Mouse (Mus musculus): ENCODE measurements around the gene Lrrfip2.

Lrrfip2 gene

GRCm38 (mm10) chr9:111228446-111228845, 111.1 kb downstream of the Lrrfip2 start:
- no peak for DNase-seq

DNA sequence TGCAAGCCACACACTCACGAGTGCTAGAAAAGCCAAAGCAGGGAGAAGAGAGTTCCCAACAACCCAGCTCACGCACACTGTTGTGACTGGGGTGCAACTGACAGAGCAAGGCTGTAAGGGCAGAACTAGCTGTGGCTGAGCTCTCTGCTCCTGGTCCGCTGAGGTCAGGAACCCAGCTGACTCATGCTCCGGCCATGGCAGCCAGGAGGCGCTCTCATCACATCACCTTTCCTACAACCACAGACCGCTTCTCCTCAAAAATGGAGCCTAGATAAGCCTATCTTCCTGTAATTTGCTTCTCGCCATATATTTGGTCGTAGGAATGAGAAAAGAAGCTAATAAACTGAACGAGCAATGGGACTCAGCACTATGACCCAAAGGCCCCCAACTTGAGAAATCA, 117.3 kb downstream of the Lrrfip2 start:
- DNase-seq: no peak

DNA sequence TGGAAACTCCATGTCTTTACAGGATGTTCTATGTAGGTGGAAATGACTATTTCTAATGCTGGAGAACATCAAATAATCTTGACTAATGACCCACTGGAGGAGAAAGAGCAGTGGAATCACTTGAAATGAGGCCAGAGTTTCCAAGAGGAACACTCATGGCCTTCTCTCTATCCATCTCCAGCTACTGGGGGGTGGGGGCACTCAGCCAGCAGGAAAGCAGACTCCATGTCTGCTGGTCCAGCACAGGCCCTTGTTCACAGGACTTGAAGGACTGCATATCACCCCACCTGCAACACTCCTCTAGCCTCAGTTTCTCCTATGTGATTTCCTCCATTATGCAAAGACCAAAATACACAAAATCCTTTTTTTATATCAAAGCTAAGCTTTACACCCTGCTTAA, 120.3 kb downstream of the Lrrfip2 start:
- no peak for DNase-seq

DNA sequence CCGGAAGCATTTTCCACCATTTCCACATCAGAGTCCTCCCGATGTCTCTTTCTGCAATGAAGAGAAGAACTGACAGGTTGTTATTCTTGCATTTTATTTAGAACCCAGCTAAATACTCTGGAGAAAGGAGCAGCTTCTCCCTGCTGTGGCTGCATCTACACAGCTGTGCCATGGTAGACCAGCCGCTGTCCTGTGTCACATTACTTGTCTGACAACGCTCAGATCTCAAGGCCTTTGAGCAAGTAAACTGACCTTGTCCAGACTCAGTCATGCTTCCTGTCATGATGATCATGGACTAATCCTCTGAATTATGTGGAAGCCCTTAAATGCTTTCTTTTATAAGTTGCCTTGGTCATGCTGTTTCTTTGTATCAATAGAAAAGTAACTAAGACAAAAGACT, 122.4 kb downstream of the Lrrfip2 start:
- DNase-seq: no peak

DNA sequence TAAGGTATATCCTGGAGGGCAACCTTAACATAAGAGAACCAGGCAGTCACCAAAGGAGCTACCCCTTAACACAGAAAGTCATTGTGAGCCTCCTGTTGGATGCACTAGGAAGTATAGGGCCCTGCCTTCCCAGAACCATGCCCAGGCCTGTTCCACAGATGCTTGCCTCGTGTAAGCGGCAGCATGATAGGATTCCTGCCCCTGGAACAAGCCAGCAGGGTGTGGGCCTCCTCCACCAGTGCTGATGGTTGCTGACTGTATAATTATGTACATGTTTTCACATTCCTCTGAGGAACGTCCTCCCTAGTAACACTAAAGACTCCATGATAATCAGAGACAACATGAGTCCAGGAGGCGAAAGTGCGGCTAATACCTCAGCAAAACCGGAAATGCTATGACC, 126.0 kb downstream of the Lrrfip2 start:
- no peak for DNase-seq

DNA sequence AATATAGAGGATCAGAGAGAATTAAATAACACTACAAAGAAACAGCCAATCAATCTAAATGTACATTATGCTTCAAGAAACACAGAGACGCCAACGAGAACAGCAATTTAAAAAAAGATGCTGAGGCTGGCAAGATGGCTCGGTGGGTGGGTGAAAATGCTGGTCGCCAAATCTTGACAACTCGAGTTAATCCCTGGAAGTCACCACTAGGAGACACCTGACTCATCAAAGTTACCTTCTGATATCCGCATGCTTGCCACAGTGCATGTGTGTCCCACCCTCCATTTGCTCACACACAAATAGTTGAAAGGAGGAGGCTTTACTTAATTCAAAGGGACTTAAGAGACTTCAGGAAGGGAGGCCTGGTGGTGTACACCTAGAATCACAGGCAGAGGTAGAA, 128.2 kb downstream of the Lrrfip2 start:
- DNase-seq: no peak

- DNase-seq: peak; percentile 31
Measured at GRCm38 (mm10) chr9:111247682-111248246, 130.4 kb downstream of the Lrrfip2 start.

DNA sequence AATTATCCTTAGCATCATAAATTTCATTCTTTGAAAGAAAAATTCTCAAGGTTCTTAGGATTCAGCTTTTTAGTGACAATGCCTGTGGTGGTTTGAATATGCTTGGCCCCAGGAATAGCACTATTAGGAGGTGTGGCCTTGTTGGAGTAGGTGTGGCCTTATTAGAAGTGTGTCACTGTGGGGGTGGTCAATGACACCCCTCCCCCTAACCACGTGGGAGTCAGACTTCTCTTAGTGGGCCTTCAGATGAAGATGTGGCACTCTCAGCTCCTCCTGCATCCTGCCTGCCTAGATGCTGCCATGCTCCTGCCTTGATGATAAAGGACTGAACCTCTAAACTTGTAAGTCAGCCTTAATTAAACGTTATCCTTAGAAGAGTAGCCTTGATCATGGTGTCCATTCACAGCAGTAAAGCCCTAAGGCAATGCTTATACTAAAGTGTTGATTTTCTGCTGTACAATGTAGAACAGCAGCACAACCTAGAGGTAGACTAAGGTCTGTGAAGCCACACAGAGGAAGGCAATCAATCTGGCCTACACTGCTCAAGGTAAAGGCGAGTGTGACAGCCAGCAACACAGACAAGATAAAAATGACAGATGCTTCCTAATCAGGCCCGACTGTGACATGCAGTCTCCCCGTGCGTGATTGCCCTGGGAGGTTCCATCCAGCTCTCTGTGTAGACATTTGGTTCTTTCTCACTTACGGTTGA, 134.9 kb downstream of the Lrrfip2 start:
- DNase-seq: no peak

DNA sequence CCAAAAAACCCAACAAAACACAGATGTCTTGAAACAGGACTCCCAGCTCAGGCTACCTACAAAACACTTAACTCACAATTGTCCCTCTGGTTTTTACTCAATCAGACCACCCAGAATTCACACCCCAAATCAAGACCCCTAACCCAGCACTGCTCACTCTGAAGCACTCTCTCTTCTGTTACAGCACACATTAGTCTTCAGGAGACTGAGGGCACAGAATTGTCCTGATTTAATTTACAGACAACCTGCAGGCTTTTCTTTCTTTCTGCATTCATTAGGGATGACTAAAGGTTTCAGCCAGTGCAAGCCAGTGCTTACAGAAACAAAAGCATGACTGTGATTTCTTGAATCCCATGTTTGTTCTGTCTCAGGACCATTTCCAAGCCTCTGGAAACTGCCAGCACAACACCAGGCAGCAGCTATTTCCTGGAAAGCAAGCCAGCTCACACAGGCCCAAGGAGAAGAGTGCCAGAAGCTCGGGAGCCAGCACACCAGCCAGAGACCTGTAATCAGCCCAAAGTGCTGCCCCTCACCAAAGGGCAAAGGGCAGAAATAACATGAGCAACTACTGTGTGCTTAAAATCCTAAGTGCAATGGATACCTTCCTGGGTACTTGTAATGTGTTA, 143.1 kb downstream of the Lrrfip2 start:
- DNase-seq: no peak

DNA sequence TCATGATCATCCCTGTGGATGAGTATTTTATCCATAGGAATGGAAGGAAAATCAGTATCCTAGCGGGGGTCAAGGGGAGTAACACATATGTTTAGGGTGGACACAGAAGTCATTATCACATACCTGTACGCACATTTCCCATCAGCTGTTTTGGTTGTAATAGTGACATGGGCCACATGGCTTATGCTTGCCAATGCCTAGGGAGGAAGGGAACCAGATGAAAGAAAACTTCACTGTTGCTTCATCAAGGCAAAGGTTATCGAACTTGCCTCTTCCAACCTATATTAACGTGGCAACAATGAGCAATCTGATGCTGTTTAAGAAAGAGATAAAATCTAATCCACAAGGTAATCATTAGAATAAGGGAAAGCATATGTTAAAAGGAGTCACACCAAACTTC, 144.0 kb downstream of the Lrrfip2 start:
- no peak for DNase-seq

GRCm38 (mm10) chr9:111267998-111268397, 150.6 kb downstream of the Lrrfip2 start:
- DNase-seq: no peak

GRCm38 (mm10) chr9:111270606-111271005, 153.2 kb downstream of the Lrrfip2 start:
- no peak for DNase-seq

GRCm38 (mm10) chr9:111271056-111271433, 153.7 kb downstream of the Lrrfip2 start:
- no peak for DNase-seq

- peak; percentile 99 for DNase-seq
Measured at GRCm38 (mm10) chr9:111271434-111272160, 154.2 kb downstream of the Lrrfip2 start, which contains the start of the genes Mlh1 and Epm2aip1. Gene Mlh1 (minus strand): TSS chr9:111271791. Gene Epm2aip1 (plus strand): TSS chr9:111271929.

DNA sequence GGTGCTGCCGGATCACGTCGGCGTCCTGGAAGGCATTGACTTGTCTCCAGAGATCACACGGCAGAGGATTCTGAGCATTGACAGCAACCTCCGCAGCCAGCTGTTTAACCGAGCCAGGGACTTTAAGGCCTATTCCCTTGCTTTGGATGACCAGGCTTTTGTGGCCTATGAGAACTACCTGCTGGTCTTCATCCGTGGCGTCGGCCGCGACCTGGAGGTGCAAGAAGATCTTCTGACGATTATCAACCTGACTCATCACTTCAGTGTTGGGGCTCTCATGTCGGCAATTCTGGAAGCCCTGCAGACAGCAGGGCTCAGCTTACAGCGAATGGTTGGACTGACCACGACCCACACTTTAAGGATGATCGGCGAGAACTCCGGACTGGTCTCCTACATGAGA, 155.0 kb downstream of the Lrrfip2 start:
- no peak for DNase-seq

- DNase-seq: peak; percentile 31
Measured at GRCm38 (mm10) chr9:111272996-111273785, 155.8 kb downstream of the Lrrfip2 start.

- DNase-seq: no peak
Measured at GRCm38 (mm10) chr9:111273958-111274357, 156.6 kb downstream of the Lrrfip2 start.

GRCm38 (mm10) chr9:111275156-111275555, 157.8 kb downstream of the Lrrfip2 start:
- DNase-seq: peak; percentile 30
